11 mouse cellular contexts compared by ENCODE assay signal in the genomic region with DNA sequence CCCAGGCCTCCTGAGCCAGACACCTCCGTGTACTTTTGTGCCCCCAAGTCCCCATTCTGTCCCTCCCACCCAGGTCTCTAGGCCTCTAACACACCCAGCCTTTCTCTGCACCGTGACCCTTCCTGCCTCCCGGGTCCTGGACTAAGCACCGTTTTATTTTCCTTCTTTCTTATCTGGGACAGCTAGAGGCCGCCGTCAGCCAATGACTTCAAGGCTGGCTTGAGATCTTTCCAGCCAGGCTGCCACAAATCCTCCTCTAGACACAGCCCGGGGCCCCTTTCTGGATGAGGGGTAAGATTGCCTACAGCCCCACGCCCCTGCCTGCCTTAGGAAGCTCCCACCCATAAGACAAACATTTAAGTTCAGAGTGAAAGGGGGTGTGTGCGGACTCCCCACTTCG. TPM values are rescaled to one million over a fixed set of nuclear protein-coding genes. Genes with fewer than 3 reads are reported as not detected.
DNase-seq lines count a peak whose midpoint lies in the region; ATAC-seq and TF ChIP-seq lines count a peak whose summit lies in the region.
"Had no signal": no experiment of that assay in that cellular context is flagged by ENCODE, and none has a peak within 500 bp of the region (broad histone marks: within the 10 kb centered on the region; RNA-seq: fewer than 3 reads in every experiment).

No protein-coding gene starts in this region.

- no peak for DNase-seq in layer of hippocampus, adult 2 months (ENCODE audit: low spot score in 2 of 2)
- no peak for DNase-seq in layer of hippocampus, adult 9-11 months
- DNase-seq in layer of hippocampus, adult 11-12 months (ENCODE audit: low spot score), result no peak
- DNase-seq in thymus, postnatal 25 days, result no peak
- DNase-seq: cerebellum, postnatal 36 days; gastrocnemius, postnatal 36 days; right cerebral cortex, adult 18-20 months had no signal

- no peaks in the 10 kb centered on the region for H3K36me3 ChIP-seq in embryonic facial prominence, embryonic 15.5 days
- no peaks in the 10 kb centered on the region for H3K36me3 ChIP-seq in heart, embryonic 15.5 days
- H3K36me3 ChIP-seq in liver, embryonic 16.5 days (ENCODE audit: control insufficient read depth, insufficient read depth), result no peaks in the 10 kb centered on the region

- no peak for TF ChIP-seq CTCF in layer of hippocampus, adult 2 months (conservative IDR thresholded peaks at IDR 0.05)

- peak overlapping the region; percentile 97; the same call in 1 of the 2 replicates for H3K27ac ChIP-seq in layer of hippocampus, adult 2 months
- peak overlapping the region; percentile 55 for H3K27ac ChIP-seq in embryonic facial prominence, embryonic 15.5 days (replicated peaks)
- peak overlapping the region; percentile 96 for H3K27ac ChIP-seq in heart, embryonic 15.5 days
- H3K27ac ChIP-seq in liver, embryonic 16.5 days (ENCODE audit: low read length), result no peak overlapping the region

- H3K4me1 ChIP-seq in embryonic facial prominence, embryonic 15.5 days, result peaks cover 56% of the 10 kb centered on the region
- peaks cover 75% of the 10 kb centered on the region for H3K4me1 ChIP-seq in heart, embryonic 15.5 days (replicated peaks)
- H3K4me1 ChIP-seq in liver, embryonic 16.5 days (ENCODE audit: control insufficient read depth, low read depth, low read length), result peaks cover 22% of the 10 kb centered on the region

- no peak for ATAC-seq in embryonic facial prominence, embryonic 15.5 days (ENCODE audit: insufficient number of reproducible peaks, low FRiP score, low TSS enrichment, low read depth)
- ATAC-seq in heart, embryonic 15.5 days (replicated peaks; ENCODE audit: insufficient number of reproducible peaks, insufficient read depth, low FRiP score, low read depth), result peak; percentile 7; the same call in 1 of the 2 replicates
- ATAC-seq in liver, embryonic 16.5 days (ENCODE audit: low read depth), result no peak
- no peak for ATAC-seq in frontal cortex, adult (ENCODE audit: low TSS enrichment)

- WGBS in embryonic facial prominence, embryonic 15.5 days, result 31% methylated on average over 10 of the region's 10 CpGs
- WGBS in heart, embryonic 15.5 days, result 13% methylated on average over 10 of the region's 10 CpGs
- 16% methylated on average over 10 of the region's 10 CpGs for WGBS in liver, embryonic 16.5 days (ENCODE audit: insufficient replicate concordance)

- peaks cover 20% of the 10 kb centered on the region for H3K27me3 ChIP-seq in embryonic facial prominence, embryonic 15.5 days
- H3K27me3 ChIP-seq in heart, embryonic 15.5 days, result no peaks in the 10 kb centered on the region
- H3K27me3 ChIP-seq in liver, embryonic 16.5 days (ENCODE audit: control insufficient read depth, insufficient read depth, low read depth, low read length), result peaks cover 13% of the 10 kb centered on the region

- H3K4me2 ChIP-seq in embryonic facial prominence, embryonic 15.5 days (replicated peaks), result peak overlapping the region; percentile 93
- H3K4me2 ChIP-seq in heart, embryonic 15.5 days, result peak overlapping the region; percentile 84
- H3K4me2 ChIP-seq in liver, embryonic 16.5 days (ENCODE audit: low read depth, low read length), result 0 out of 2 replicates have a peak overlapping the region, but pooled peaks have one; percentile 68

- no peaks in the 10 kb centered on the region for H3K9me3 ChIP-seq in embryonic facial prominence, embryonic 15.5 days (replicated peaks)
- H3K9me3 ChIP-seq in heart, embryonic 15.5 days (replicated peaks), result no peaks in the 10 kb centered on the region
- no peaks in the 10 kb centered on the region for H3K9me3 ChIP-seq in liver, embryonic 16.5 days (replicated peaks; ENCODE audit: control insufficient read depth, low read length)

- H3K9ac ChIP-seq in embryonic facial prominence, embryonic 15.5 days, result no peak overlapping the region
- peak overlapping the region; percentile 81 for H3K9ac ChIP-seq in heart, embryonic 15.5 days
- no peak overlapping the region for H3K9ac ChIP-seq in liver, embryonic 16.5 days (ENCODE audit: low read depth, low read length)

- H3K4me3 ChIP-seq in layer of hippocampus, adult 2 months, result peak overlapping the region; percentile 71
- H3K4me3 ChIP-seq in embryonic facial prominence, embryonic 15.5 days (replicated peaks), result peak overlapping the region; percentile 50
- peak overlapping the region; percentile 69 for H3K4me3 ChIP-seq in heart, embryonic 15.5 days
- peak overlapping the region; percentile 11; the same call in 1 of the 2 replicates for H3K4me3 ChIP-seq in liver, embryonic 16.5 days (ENCODE audit: low read depth, low read length)

RNA-seq across cellular contexts. Expression of a gene that starts 54.1 kb away (rescaled TPM):
- 1 to 10 TPM; 3.8 to 4.2 TPM for total RNA-seq in layer of hippocampus, adult 2 months (2021)
- 5.0 and 5.4 TPM in 2 replicates for polyA plus RNA-seq in embryonic facial prominence, embryonic 15.5 days (2015; fragmentation: Nextera tagmentation; extraction: Ambion mirVana)
- 0.83 and 1.5 TPM in 2 replicates for polyA plus RNA-seq in heart, embryonic 15.5 days (2015; fragmentation: Nextera tagmentation; extraction: Ambion mirVana)
- not detected in 2 replicates for polyA plus RNA-seq in liver, embryonic 16.5 days (2015; fragmentation: Nextera tagmentation; extraction: Ambion mirVana)

Comparison
In these comparisons a context has a peak if more than half of its experiments do, and no peak if none do; other contexts are left out.
1. H3K4me3 ChIP-seq: peak in every context shown above with its lines; median percentile 71 in layer of hippocampus, adult 2 months; 69 in heart, embryonic 15.5 days; 50 in embryonic facial prominence, embryonic 15.5 days; 11 in liver, embryonic 16.5 days.